Mouse (Mus musculus) liver, embryonic 14.5 days (tissue): ENCODE measurements around the gene Slc30a6.
"Not testable (repeated sequence)": the region's sequence is repeated elsewhere in the genome, so short reads cannot be mapped to it uniquely, and the experiment has no call there.

Experiments
- CTCF ChIP-seq: IDR thresholded peaks from 2 replicates; pipeline ENCODE4 v1.5.1; 2016; ENCODE audit warnings: antibody characterized with exemption, low read depth, control low read depth
- EP300 ChIP-seq: IDR thresholded peaks from 2 replicates; pipeline ENCODE4 v1.6.1; 2016; ENCODE audit warnings: antibody characterized with exemption, low read depth

DNA sequence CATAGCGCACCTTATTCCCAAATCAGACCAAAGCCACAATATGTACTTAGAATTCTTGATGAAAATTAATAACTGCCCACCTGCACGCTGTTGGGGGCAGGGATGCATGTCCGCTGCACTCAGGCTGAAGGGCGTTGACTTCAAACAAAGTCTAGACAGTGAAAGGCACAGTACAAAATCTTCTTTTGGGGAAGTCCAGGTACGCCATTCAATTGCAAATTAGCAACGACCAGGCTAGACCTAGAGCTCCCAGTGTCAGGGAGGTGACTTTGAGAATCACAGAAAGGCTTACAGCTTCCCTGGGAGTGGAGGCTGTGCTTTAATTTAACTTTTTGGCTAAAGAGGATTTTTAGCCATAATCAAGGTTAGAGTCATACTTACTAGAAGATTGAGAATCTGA, 74.7 kb downstream of the Slc30a6 start:
- TF ChIP-seq CTCF, EP300: not testable (repeated sequence)
